Mouse (Mus musculus) embryo, embryonic 11 days (tissue): ENCODE data around the gene Npas3.

Experiments
- DNase-seq: peaks from one replicate; pipeline ENCODE4 v3.0.0-alpha.2; 2015

Npas3 gene

GRCm38 (mm10) chr12:53814291-53814690 is 565.8 kb downstream of the Npas3 start:
- DNase-seq = no peak

GRCm38 (mm10) chr12:53819982-53820381 is 571.5 kb downstream of the Npas3 start:
- DNase-seq = no peak

GRCm38 (mm10) chr12:53822881-53823280 is 574.4 kb downstream of the Npas3 start:
- no peak for DNase-seq

GRCm38 (mm10) chr12:53825251-53825650 is 576.8 kb downstream of the Npas3 start:
- DNase-seq = no peak

DNA sequence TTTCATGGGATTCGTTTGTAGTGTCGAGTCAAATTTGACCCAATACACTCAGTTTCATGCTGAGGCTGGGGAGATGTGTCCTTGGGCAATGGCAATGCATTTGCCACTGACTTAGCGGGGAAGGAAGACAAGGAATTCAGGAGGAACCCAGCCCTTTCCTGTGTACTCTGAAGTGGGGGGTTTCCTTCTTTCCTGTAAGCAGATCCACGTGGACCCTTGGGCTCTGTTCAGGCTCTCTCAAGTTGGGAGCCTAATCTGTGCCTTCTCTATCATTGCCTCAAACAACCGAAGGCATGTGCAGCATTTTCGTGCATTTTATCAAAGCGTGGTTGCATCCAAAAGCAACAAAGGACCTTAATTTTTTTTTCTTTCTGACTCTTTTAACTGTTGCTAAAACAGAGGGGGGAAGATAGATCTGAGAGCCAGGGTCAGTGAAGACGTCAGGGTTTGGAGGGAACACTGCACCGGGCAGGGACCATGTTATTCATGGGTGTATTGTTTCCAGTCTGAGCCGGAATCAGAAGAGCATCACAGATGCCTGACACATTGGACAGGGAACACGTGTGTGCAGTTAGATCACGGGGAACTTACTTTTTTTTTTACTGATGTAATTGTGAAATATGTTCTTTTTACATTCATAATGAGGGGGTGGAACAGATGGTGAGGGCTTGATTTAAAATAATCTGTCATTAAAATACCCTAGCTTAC is 577.6 kb downstream of the Npas3 start:
- DNase-seq = no peak

DNA sequence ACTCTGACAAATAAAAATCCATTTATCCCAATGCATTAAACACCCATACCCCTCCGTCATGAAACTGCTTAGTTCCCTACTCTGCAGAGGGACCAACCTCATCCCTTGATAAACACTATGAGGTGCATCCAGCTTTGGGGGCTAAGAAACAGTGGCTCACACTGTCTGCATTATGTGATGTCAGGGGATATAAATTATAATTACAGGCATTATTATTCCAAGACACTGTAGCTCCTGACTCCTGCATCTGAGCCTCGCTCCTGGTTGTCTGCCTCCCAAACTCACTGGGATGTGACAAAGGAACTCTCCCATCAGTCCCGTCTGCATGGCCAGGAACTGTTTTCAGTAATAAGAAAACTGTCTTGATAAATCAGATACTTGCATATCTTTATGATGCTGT is 578.3 kb downstream of the Npas3 start:
- DNase-seq = no peak

GRCm38 (mm10) chr12:53832590-53832989 is 584.1 kb downstream of the Npas3 start:
- DNase-seq = no peak

DNA sequence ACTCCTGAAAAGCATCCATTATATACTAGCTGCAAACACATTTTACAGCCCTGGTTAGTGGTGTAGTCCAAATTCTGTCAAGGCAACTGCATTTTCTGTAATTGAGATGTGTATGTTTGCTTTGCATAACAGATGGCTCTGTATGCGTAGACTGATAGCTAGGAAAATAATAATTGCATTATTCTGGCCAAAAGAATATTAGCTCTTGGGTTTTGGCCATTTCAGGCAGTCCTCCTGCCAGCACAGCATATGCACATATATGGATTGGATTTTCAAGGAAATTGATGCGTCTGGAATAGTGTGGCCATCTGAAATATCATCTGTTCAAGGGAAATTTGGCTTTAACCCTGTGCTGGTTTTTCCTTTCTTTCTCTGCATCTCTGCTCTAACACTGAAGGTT is 584.9 kb downstream of the Npas3 start:
- no peak for DNase-seq

DNA sequence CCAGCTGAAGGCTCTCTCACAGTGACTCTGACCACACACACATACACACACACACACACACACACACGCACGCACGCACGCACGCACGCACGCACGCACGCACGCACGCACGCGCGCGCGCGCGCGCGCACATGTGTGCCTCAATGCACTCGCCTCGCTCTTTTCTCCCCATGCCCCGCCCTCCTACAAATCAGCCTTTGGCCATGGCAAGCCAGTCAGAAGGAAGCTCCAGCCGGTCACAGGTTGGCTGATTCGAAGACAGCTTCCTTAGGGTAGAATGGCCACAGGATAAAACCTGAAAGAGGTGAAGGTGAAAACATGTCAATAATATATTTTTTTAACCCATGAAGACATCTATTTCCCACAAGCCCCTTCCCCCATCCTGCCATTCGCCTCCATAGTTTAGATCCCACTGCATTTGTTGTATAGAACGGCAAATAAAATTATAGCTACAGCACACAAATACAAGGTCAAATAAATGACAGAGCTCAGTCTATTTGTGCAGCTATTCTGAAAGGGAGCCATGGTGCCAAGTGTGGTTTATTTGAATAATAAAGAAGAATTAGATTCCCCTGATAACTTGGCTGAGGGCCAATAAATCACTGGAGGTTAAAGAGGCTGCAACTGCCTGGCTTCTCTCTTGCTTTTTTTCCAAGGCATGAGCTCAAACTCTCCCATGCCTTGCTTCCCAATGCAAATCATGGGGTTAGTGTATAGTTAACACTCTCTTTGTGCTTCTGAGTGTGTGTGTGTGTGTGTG is 587.7 kb downstream of the Npas3 start:
- peak; percentile 39 for DNase-seq

GRCm38 (mm10) chr12:53837408-53837807 is 588.9 kb downstream of the Npas3 start:
- DNase-seq = no peak

- DNase-seq = peak; percentile 60
Measured at GRCm38 (mm10) chr12:53838541-53838940, 590.1 kb downstream of the Npas3 start.

GRCm38 (mm10) chr12:53841928-53842671 is 593.6 kb downstream of the Npas3 start:
- no peak for DNase-seq

DNA sequence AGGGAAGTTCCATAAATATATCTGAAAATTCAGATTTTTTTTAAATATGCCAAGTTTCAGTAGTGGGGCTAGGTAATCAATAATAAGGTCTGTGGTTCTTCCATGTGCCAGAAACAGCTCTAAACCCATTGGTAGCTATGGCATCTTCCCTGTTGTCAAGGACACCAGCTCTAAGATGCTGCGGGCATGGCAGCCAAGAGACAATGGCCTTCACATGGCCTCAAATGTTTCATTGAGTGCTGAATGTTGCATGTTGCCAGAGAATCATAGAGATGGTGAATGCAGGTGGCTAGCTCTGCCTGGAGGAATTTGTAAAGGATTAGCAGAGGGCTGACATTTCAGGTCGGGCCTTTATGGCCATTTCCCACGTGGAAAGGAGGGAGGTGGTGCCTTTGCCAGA is 595.1 kb downstream of the Npas3 start:
- DNase-seq = no peak

- no peak for DNase-seq
Measured at GRCm38 (mm10) chr12:53846154-53846665, 597.7 kb downstream of the Npas3 start.

- DNase-seq = no peak
Measured at GRCm38 (mm10) chr12:53849263-53849662, 600.8 kb downstream of the Npas3 start.

DNA sequence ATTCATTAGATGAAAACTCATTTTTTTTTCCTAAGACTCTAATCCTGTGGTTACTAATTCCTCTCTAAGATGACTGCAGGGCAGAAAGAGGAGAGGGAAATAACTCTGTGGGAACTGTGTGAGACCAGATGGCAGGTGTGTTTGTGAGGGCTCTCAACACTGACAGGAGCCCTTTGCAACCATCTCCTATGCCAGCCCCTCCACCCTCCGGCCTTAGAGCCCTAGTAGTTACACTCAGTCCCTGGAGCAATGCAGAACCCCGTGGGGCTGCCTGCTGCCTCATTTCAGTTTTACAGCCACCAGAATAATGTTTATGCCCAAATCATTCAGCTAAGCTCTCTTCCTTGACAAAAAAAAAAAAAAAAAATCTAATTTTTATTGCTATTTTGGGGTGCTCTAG is 604.0 kb downstream of the Npas3 start:
- DNase-seq = no peak

DNA sequence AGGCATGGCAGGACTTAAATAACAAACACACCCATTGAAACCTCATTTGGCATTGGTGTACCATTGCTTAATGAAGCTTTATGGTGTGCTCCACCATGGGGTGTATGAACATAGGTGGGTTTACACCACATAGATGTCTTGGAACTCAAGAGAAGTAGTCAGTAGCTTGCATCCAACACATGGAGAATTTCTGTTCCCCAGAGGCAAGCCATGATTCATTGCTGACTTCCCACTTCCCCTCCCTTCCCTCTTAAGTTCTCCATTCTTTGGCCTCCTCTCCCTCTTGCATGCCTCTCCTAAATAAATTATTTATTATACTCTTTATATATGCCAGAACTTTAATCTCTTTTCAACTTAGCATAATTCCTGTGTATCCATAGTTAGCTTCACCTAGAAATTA is 611.7 kb downstream of the Npas3 start:
- DNase-seq = no peak

DNA sequence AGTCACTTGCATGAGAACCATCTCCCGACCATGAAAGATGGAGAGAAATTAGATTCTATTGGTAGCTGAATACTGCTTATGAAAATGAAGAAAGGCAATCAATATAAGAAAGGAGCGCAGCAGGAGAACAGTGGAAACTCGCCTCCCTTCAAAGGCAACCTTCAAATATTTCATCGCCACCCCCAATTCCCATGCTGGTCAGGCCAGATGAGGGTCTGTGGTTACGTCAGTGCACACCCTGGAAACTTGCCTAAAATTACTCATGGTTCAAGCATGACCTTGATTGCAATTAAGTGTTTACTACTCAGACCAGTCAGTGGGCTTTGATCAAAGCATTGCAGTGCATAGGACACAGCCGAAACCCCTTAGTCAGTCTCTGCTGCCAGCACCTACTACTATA is 613.8 kb downstream of the Npas3 start:
- DNase-seq = no peak

- DNase-seq = no peak
Measured at GRCm38 (mm10) chr12:53864436-53865136, 616.1 kb downstream of the Npas3 start.

GRCm38 (mm10) chr12:53865691-53866090 is 617.2 kb downstream of the Npas3 start:
- no peak for DNase-seq

DNA sequence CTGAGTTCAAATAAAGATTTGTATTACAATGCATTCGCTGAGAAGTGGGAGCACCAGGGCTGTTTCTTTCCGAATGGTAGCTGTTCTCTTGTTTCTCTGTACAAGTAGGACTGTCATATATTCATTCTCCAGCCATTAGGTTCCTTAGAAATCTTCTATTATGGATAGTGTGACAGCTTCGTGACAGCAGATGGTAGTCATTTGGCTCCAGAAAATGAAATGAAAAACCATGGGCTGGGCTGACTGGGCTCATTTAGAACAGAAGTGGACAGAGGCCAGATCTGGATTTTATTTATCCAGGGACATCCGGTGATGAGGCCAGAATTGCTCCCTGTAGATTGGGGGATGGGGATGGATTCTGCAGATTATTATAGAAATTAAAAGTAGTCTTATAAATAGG is 621.5 kb downstream of the Npas3 start:
- no peak for DNase-seq

GRCm38 (mm10) chr12:53875226-53875625 is 626.7 kb downstream of the Npas3 start:
- DNase-seq = peak; percentile 34

GRCm38 (mm10) chr12:53876693-53877092 is 628.2 kb downstream of the Npas3 start:
- no peak for DNase-seq
